Mouse (Mus musculus) liver, embryonic 13.5 days (tissue): Measurements from ENCODE around the gene Vipr1. TPM values are rescaled to one million over a fixed set of nuclear protein-coding genes. Genes with fewer than 3 reads are reported as not detected.
"Not testable (repeated sequence)": the region's sequence is repeated elsewhere in the genome, so short reads cannot be mapped to it uniquely, and the experiment has no call there.

ENCODE experiments used
- ATAC-seq: fragments of 200-750 bp; cut with Nextera tagmentation; 2 replicates; pipeline ENCODE4 v1.8.0; 2017; ENCODE audit warnings: low read depth, mild to moderate bottlenecking, moderate number of reproducible peaks, moderate library complexity
- DNase-seq: peaks from one replicate; pipeline ENCODE4 v3.0.0; 2022
- H3K27ac ChIP-seq: fragments of 300-500 bp; sonication (generic); 2 replicates; pipeline ENCODE4 v1.5.1; 2015; ENCODE audit warnings: moderate library complexity, mild to moderate bottlenecking, inconsistent platforms
- H3K27me3 ChIP-seq: fragments of 300-500 bp; sonication (generic); 2 replicates; pipeline ENCODE4 v1.6.1; 2015; ENCODE audit warnings: mild to moderate bottlenecking, inconsistent platforms
- H3K36me3 ChIP-seq: fragments of 300-500 bp; sonication (generic); 2 replicates; pipeline ENCODE4 v1.6.1; 2015; ENCODE audit warnings: mild to moderate bottlenecking, inconsistent platforms
- H3K4me1 ChIP-seq: fragments of 300-500 bp; sonication (generic); replicated peaks from 2 replicates; pipeline ENCODE4 v1.6.1; 2015; ENCODE audit warnings: inconsistent platforms
- H3K4me2 ChIP-seq: fragments of 300-500 bp; sonication (generic); 2 replicates; pipeline ENCODE4 v1.6.1; 2015; ENCODE audit warnings: inconsistent platforms, mild to moderate bottlenecking, moderate library complexity
- H3K4me3 ChIP-seq: fragments of 300-500 bp; sonication (generic); replicated peaks from 2 replicates; pipeline ENCODE4 v1.5.1; 2015; ENCODE audit warnings: mild to moderate bottlenecking, inconsistent platforms
- H3K9ac ChIP-seq: fragments of 300-500 bp; sonication (generic); 2 replicates; pipeline ENCODE4 v1.6.1; 2015; ENCODE audit warnings: mild to moderate bottlenecking, inconsistent platforms
- H3K9me3 ChIP-seq: fragments of 300-500 bp; sonication (generic); replicated peaks from 2 replicates; pipeline ENCODE4 v1.6.1; 2016; ENCODE audit warnings: inconsistent platforms
- WGBS: fragments of 180-500 bp; shearing (Covaris S2); methylation state at CpG from one replicate; pipeline ENCODE4 v1.1.7; 2015; ENCODE audit not compliant: insufficient replicate concordance; 5-methylcytosine and 5-hydroxymethylcytosine counted together
- polyA plus RNA-seq: library from polyadenylated mRNA; unstranded; fragments of >200 nt; fragmentation: Nextera tagmentation; extraction: Ambion mirVana; gene quantifications from 2 replicates; pipeline ENCODE4 v1.2.1, GENCODE M21; 2015

The Vipr1 gene
- 0.27 and 0.29 TPM in 2 replicates for polyA plus RNA-seq

GRCm38 (mm10) chr9:121642401-121643181, at the start of gene Vipr1:
TSS of gene Vipr1 (plus strand) at chr9:121642716.
- DNase-seq (peak; percentile 22), ATAC-seq (peak; percentile 74)
- Histone ChIP-seq H3K36me3 (no peaks in the 10 kb centered on the region), H3K27me3 (peaks cover 68% of the 10 kb centered on the region), H3K9me3 (no peaks in the 10 kb centered on the region), H3K4me3 (peak within 1 kb of the TSS; percentile 49), H3K4me2 (peak within 1 kb of the TSS; percentile 65), H3K9ac (no peak within 1 kb of the TSS), H3K4me1 (peaks cover 21% of the 10 kb centered on the region), H3K27ac (no peak within 1 kb of the TSS)
- under 1% methylated on average over 79 of the region's 79 CpGs for WGBS

GRCm38 (mm10) chr9:121592948-121593550, 49.5 kb upstream of the Vipr1 start:
- Histone ChIP-seq H3K27me3 (no peaks in the 10 kb centered on the region), H3K27ac (no peak overlapping the region), H3K36me3 (no peaks in the 10 kb centered on the region), H3K4me3 (no peak overlapping the region), H3K4me1 (peaks cover 3% of the 10 kb centered on the region), H3K9ac (no peak overlapping the region), H3K9me3 (no peaks in the 10 kb centered on the region), H3K4me2 (no peak overlapping the region)
- 60% methylated on average over 13 of the region's 13 CpGs for whole genome bisulfite sequencing
- ATAC-seq (no peak), DNase-seq (no peak)

DNA sequence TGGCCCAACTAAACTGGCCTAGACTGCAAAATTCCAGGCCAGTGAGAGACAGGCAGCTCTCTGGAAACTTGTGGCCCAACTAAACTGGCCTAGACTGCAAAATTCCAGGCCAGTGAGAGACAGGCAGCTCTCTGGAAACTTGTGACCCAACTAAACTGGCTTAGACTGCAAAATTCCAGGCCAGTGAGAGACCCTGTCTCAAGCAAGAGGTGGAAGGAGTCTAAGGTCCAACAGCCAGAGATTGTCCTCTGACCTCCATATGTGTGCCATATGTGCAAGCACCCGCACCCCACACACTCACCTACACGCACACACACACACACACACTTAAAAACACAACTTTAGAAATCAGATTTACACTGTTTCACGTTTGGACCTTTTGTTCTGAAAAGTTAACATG, 48.7 kb upstream of the Vipr1 start:
- not testable (repeated sequence) for H3K9me3 ChIP-seq, H3K27me3 ChIP-seq, H3K4me2 ChIP-seq, ATAC-seq, H3K4me1 ChIP-seq, DNase-seq, H3K27ac ChIP-seq, H3K36me3 ChIP-seq, H3K9ac ChIP-seq, H3K4me3 ChIP-seq
- WGBS, result 48% methylated on average over 3 of the region's 3 CpGs

GRCm38 (mm10) chr9:121594771-121595170, 47.7 kb upstream of the Vipr1 start:
- Histone ChIP-seq H3K9me3 (no peaks in the 10 kb centered on the region), H3K36me3 (no peaks in the 10 kb centered on the region), H3K4me3 (no peak overlapping the region), H3K9ac (no peak overlapping the region), H3K4me1 (peaks cover 3% of the 10 kb centered on the region), H3K27ac (no peak overlapping the region), H3K27me3 (no peaks in the 10 kb centered on the region), H3K4me2 (no peak overlapping the region)
- DNase-seq, result no peak
- WGBS, result 46% methylated on average over 4 of the region's 4 CpGs
- no peak for ATAC-seq

- H3K4me2 ChIP-seq, result no peak overlapping the region
- H3K27me3 ChIP-seq, result peaks cover 5% of the 10 kb centered on the region; the same call in 1 of the 2 replicates
- no peak overlapping the region for H3K27ac ChIP-seq
- ATAC-seq, result no peak
- H3K4me1 ChIP-seq, result no peaks in the 10 kb centered on the region
- H3K9me3 ChIP-seq, result no peaks in the 10 kb centered on the region
- DNase-seq, result no peak
- no peaks in the 10 kb centered on the region for H3K36me3 ChIP-seq
- H3K9ac ChIP-seq, result no peak overlapping the region
- H3K4me3 ChIP-seq, result no peak overlapping the region
- WGBS, result 41% methylated on average over 2 of the region's 2 CpGs
Observed at GRCm38 (mm10) chr9:121598106-121598505, 44.4 kb upstream of the Vipr1 start.

DNA sequence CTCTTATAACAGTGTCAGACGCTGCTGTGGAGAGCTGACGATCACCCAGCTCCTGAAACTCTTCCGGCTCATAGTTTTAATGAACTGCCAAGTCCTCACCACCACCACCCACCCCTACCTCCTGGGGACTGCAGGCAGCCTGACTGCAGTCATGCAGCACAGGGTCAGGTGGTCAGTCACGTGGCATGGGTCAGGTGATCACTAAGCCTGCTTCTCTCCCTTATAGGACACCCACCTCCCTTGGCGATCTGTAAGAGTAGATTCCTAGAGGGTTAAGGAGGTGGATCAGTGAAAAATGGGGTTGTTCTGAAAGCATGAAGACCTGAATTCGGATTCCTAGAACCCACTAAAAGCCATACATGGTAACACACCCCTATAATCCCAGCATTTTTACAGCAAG, 43.0 kb upstream of the Vipr1 start:
- DNase-seq (no peak), ATAC-seq (no peak)
- Histone ChIP-seq H3K27ac (no peak overlapping the region), H3K4me1 (no peaks in the 10 kb centered on the region), H3K4me2 (no peak overlapping the region), H3K36me3 (no peaks in the 10 kb centered on the region), H3K9me3 (no peaks in the 10 kb centered on the region), H3K4me3 (no peak overlapping the region), H3K9ac (no peak overlapping the region), H3K27me3 (peaks cover 5% of the 10 kb centered on the region; the same call in 1 of the 2 replicates)
- 63% methylated on average over 6 of the region's 6 CpGs for WGBS

DNA sequence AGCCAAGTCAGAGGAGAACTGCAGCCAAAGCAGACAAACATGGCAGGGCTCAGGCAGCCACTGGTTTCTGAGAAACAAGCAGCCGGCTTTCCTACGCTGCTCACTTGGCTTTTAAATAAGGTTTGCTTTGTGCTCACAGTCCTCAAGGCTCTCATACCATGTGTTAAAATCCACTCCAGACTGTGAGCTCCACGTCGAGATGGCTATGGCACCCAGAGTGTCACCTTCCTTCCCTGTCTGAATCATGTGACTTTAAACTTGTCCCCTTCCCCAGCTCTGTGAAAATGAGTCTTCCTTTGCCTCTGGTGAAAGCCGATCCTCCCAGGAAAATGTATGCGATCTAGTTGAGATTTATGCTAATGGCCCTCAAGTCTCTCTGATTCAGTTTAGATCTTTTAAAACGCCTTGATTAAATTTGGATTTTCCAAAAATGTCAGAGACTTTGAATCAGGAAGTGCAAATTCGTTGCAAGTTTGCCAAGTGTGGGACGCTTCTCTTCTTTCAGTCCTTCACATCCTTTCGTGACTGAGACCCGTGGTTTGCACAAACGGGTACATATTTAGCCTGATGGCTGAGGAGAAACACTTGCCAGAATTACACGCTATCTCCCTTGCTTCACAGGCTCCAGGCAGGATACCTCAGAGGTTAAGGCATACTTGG, 42.2 kb upstream of the Vipr1 start:
- ATAC-seq, result no peak
- H3K4me1 ChIP-seq, result no peaks in the 10 kb centered on the region
- H3K36me3 ChIP-seq, result no peaks in the 10 kb centered on the region
- H3K4me3 ChIP-seq, result no peak overlapping the region
- no peak overlapping the region for H3K9ac ChIP-seq
- 47% methylated on average over 13 of the region's 13 CpGs for WGBS
- H3K9me3 ChIP-seq, result no peaks in the 10 kb centered on the region
- peaks cover 5% of the 10 kb centered on the region; the same call in 1 of the 2 replicates for H3K27me3 ChIP-seq
- H3K27ac ChIP-seq, result no peak overlapping the region
- no peak overlapping the region for H3K4me2 ChIP-seq
- no peak for DNase-seq

- Histone ChIP-seq H3K9me3 (no peaks in the 10 kb centered on the region), H3K27ac (no peak overlapping the region), H3K36me3 (no peaks in the 10 kb centered on the region), H3K4me1 (no peaks in the 10 kb centered on the region), H3K9ac (no peak overlapping the region), H3K4me3 (no peak overlapping the region), H3K27me3 (peaks cover 5% of the 10 kb centered on the region; the same call in 1 of the 2 replicates), H3K4me2 (no peak overlapping the region)
- DNase-seq, result no peak
- no peak for ATAC-seq
- 16% methylated on average over 6 of the region's 6 CpGs for WGBS
Observed at GRCm38 (mm10) chr9:121600861-121601427, 41.6 kb upstream of the Vipr1 start.

- no peak overlapping the region for H3K9ac ChIP-seq
- no peaks in the 10 kb centered on the region for H3K4me1 ChIP-seq
- H3K27me3 ChIP-seq, result peaks cover 5% of the 10 kb centered on the region; the same call in 1 of the 2 replicates
- no peaks in the 10 kb centered on the region for H3K9me3 ChIP-seq
- WGBS, result 44% methylated on average over 2 of the region's 2 CpGs
- no peak for DNase-seq
- H3K4me2 ChIP-seq, result no peak overlapping the region
- H3K27ac ChIP-seq, result no peak overlapping the region
- H3K36me3 ChIP-seq, result no peaks in the 10 kb centered on the region
- no peak for ATAC-seq
- H3K4me3 ChIP-seq, result no peak overlapping the region
Observed at GRCm38 (mm10) chr9:121602381-121602780, 40.1 kb upstream of the Vipr1 start.

- Histone ChIP-seq H3K36me3 (no peaks in the 10 kb centered on the region), H3K27ac (no peak overlapping the region), H3K27me3 (peaks cover 3% of the 10 kb centered on the region), H3K4me1 (no peaks in the 10 kb centered on the region), H3K9me3 (no peaks in the 10 kb centered on the region), H3K4me3 (no peak overlapping the region), H3K9ac (no peak overlapping the region), H3K4me2 (no peak overlapping the region)
- WGBS, result 40% methylated on average over 12 of the region's 12 CpGs
- ATAC-seq (0 out of 2 replicates have a peak, but pooled peaks have one; percentile 26), DNase-seq (peak; percentile 15)
Observed at GRCm38 (mm10) chr9:121605414-121606278, 36.9 kb upstream of the Vipr1 start.
